Mouse (Mus musculus) lung, postnatal 0 days (tissue): ENCODE measurements around the gene Agtrap.

ENCODE experiments used
- CTCF ChIP-seq: IDR thresholded peaks from 2 replicates; pipeline ENCODE4 v1.5.1; 2016; ENCODE audit warnings: antibody characterized with exemption, mild to moderate bottlenecking
- EP300 ChIP-seq: IDR thresholded peaks from 2 replicates; pipeline ENCODE4 v1.6.1; 2016; ENCODE audit warnings: antibody characterized with exemption, mild to moderate bottlenecking, control low read depth

- TF ChIP-seq CTCF (no peak), EP300 (no peak)
Measured at GRCm38 (mm10) chr4:148128672-148129071, 40.8 kb upstream of the Agtrap start.
